Mouse (Mus musculus): ENCODE measurements at regions not wholly inside any gene's neighbourhood (a gene's known extent, or its start where the extent isn't known, plus 50 kb on each side); places are given as distances from the start of the nearest gene placed in this dataset.

DNA sequence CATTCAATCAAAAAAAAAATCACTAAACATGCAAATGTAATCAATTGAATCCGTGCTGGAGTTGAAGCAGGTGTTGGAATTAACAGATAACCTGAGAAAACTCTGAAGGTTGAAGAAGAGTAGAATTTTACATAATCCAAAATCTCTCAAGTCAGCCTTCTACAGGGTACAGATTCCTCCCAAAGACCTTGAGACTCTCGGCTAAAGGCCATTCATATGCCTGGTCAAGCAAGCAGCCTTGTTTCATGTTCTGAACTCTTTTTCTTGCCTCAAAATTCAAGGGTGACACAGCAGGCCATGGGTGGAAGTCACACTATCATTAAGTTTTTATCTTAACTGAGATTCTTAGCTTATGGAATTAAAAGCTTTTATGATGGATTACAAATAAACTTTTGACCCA is 994.4 kb upstream of the Lrrtm3 start:
- no peak for TF ChIP-seq CTCF (IDR thresholded peaks at IDR 0.05; ENCODE audit: low read depth, low read length)
- no peak for TF ChIP-seq POLR2A (IDR thresholded peaks at IDR 0.05; ENCODE audit: borderline replicate concordance, low read depth, low read length)

Measured in bone marrow macrophage, adult 2 months (primary cell).